Mouse (Mus musculus) intestine, embryonic 14.5 days (tissue): ENCODE data around the gene Jmy. TPM values are rescaled to one million over a fixed set of nuclear protein-coding genes. Genes with fewer than 3 reads are reported as not detected.

Experiments
- ATAC-seq: fragments of 200-750 bp; cut with Nextera tagmentation; replicated peaks from 2 replicates; pipeline ENCODE4 v1.8.0; 2017; ENCODE audit warnings: low read depth, moderate number of reproducible peaks, moderate TSS enrichment, moderate library complexity; ENCODE audit not compliant: low FRiP score, low TSS enrichment
- DNase-seq: peaks from one replicate; pipeline ENCODE4 v3.0.0-alpha.2; 2018; ENCODE audit warnings: low spot score
- H3K27ac ChIP-seq: fragments of 300-500 bp; sonication (generic); 2 replicates; pipeline ENCODE4 v1.5.1; 2014; ENCODE audit warnings: low read depth, mild to moderate bottlenecking, control low read depth
- H3K27me3 ChIP-seq: fragments of 300-500 bp; sonication (generic); replicated peaks from 2 replicates; pipeline ENCODE4 v1.6.1; 2014; ENCODE audit warnings: low read length, control low read depth; ENCODE audit not compliant: control insufficient read depth, insufficient read depth
- H3K36me3 ChIP-seq: fragments of 300-500 bp; sonication (generic); 2 replicates; pipeline ENCODE4 v1.6.1; 2014; ENCODE audit warnings: low read length, control low read depth; ENCODE audit not compliant: control insufficient read depth, insufficient read depth
- H3K4me1 ChIP-seq: fragments of 300-500 bp; sonication (generic); replicated peaks from 2 replicates; pipeline ENCODE4 v1.6.1; 2014; ENCODE audit warnings: low read length, control low read depth, mixed read lengths; ENCODE audit not compliant: control insufficient read depth, insufficient read depth
- H3K4me2 ChIP-seq: fragments of 300-500 bp; sonication (generic); 2 replicates; pipeline ENCODE4 v1.6.1; 2014; ENCODE audit warnings: low read length
- H3K4me3 ChIP-seq: fragments of 300-500 bp; sonication (generic); 2 replicates; pipeline ENCODE4 v1.5.1; 2014; ENCODE audit warnings: low read depth, low read length, control low read depth, mixed read lengths
- H3K9ac ChIP-seq: fragments of 300-500 bp; sonication (generic); 2 replicates; pipeline ENCODE4 v1.6.1; 2014; ENCODE audit warnings: mild to moderate bottlenecking, low read length
- H3K9me3 ChIP-seq: fragments of 300-500 bp; sonication (generic); 2 replicates; pipeline ENCODE4 v1.6.1; 2016; ENCODE audit warnings: low read length, control low read depth; ENCODE audit not compliant: control insufficient read depth
- WGBS: fragments of 180-500 bp; shearing (Covaris S2); extraction: QIAGEN DNeasy Blood & Tissue Kit; methylation state at CpG from one replicate; pipeline ENCODE4 v1.1.7; 2014; 5-methylcytosine and 5-hydroxymethylcytosine counted together
- polyA plus RNA-seq: library from polyadenylated mRNA; unstranded; fragments of >200 nt; fragmentation: Nextera tagmentation; extraction: Ambion mirVana; gene quantifications from 2 replicates; pipeline ENCODE4 v1.2.1, GENCODE M21; 2014

Gene Jmy
- polyA plus RNA-seq, 1 experiment from 2014 or later = 6.1 TPM

- Histone ChIP-seq H3K27me3 (no peaks in the 10 kb centered on the region), H3K36me3 (no peaks in the 10 kb centered on the region), H3K9me3 (no peaks in the 10 kb centered on the region), H3K4me3 (no peak overlapping the region), H3K4me1 (no peaks in the 10 kb centered on the region), H3K27ac (no peak overlapping the region), H3K4me2 (no peak overlapping the region), H3K9ac (no peak overlapping the region)
- 91% methylated on average over 8 of the region's 8 CpGs for WGBS
- no peak for DNase-seq
- no peak for ATAC-seq
Observed at GRCm38 (mm10) chr13:93380399-93381063, 119.1 kb downstream of the Jmy start.

Other genes starting within 250 kb of the Jmy start
- gene Homer1, start 200.2 kb downstream of the Jmy start, polyA plus RNA-seq = 7.2 and 7.3 TPM in 2 replicates
- gene Bhmt, start 138.2 kb upstream of the Jmy start, polyA plus RNA-seq = not detected in 2 replicates
- gene Bhmt2, start 174.5 kb upstream of the Jmy start, polyA plus RNA-seq = 0.07 TPM in 1 of 2 replicates, not detected in the other
- 0.11 TPM in 1 of 2 replicates, not detected in the other for gene Dmgdh, start 174.6 kb upstream of the Jmy start, polyA plus RNA-seq